Mouse (Mus musculus) kidney, adult 2 months (tissue): ENCODE results near the gene S100g. TPM values are rescaled to one million over a fixed set of nuclear protein-coding genes. Genes with fewer than 3 reads are reported as not detected.

Source experiments
- DNase-seq: peaks from one replicate; pipeline ENCODE4 v3.0.0; 2021
- H3K27ac ChIP-seq: fragments of 200-500 bp; 2 replicates; pipeline ENCODE4 v1.5.1; 2012; ENCODE audit warnings: low read depth, low read length, control low read depth, inconsistent platforms; ENCODE audit not compliant: insufficient read depth
- H3K27me3 ChIP-seq: fragments of 200-500 bp; replicated peaks from 2 replicates; pipeline ENCODE4 v1.6.1; 2012; ENCODE audit warnings: mild to moderate bottlenecking, moderate library complexity, low read length, inconsistent platforms; ENCODE audit not compliant: control insufficient read depth, insufficient read depth
- H3K36me3 ChIP-seq: fragments of 200-500 bp; 2 replicates; pipeline ENCODE4 v1.6.1; 2012; ENCODE audit warnings: mild to moderate bottlenecking, moderate library complexity, low read length, inconsistent platforms; ENCODE audit not compliant: control insufficient read depth, insufficient read depth
- H3K4me1 ChIP-seq: fragments of 200-500 bp; 2 replicates; pipeline ENCODE4 v1.6.1; 2011; ENCODE audit warnings: low read length; ENCODE audit not compliant: control insufficient read depth, insufficient read depth
- H3K4me3 ChIP-seq: fragments of 200-500 bp; 2 replicates; pipeline ENCODE4 v1.5.1; 2011; ENCODE audit warnings: mild to moderate bottlenecking, low read depth, low read length, control low read depth; ENCODE audit not compliant: insufficient read depth
- CTCF ChIP-seq: fragments of 200-500 bp; conservative IDR thresholded peaks from 2 replicates; pipeline ENCODE4 v1.5.1; 2011; ENCODE audit warnings: low read depth, mild to moderate bottlenecking, control low read depth, low read length, moderate library complexity, mixed read lengths; ENCODE audit not compliant: insufficient read depth, insufficient read length
- POLR2A ChIP-seq: fragments of 200-500 bp; IDR thresholded peaks from one replicate; pipeline ENCODE4 v1.6.1; 2011; ENCODE audit warnings: low read depth, low read length, control low read depth
- WGBS: fragments of 180-500 bp; shearing (Covaris S2); methylation state at CpG from one replicate; pipeline ENCODE4 v1.1.7; 2018; 5-methylcytosine and 5-hydroxymethylcytosine counted together
- polyA plus RNA-seq: library from polyadenylated mRNA; depleted of rRNA; stranded (reverse); fragments of >200 nt; gene quantifications from 2 replicates; pipeline ENCODE4 v1.2.3, GENCODE M21; 2012; rRNA removed

Gene S100g
- polyA plus RNA-seq: 399 and 544 TPM in 2 replicates

DNA sequence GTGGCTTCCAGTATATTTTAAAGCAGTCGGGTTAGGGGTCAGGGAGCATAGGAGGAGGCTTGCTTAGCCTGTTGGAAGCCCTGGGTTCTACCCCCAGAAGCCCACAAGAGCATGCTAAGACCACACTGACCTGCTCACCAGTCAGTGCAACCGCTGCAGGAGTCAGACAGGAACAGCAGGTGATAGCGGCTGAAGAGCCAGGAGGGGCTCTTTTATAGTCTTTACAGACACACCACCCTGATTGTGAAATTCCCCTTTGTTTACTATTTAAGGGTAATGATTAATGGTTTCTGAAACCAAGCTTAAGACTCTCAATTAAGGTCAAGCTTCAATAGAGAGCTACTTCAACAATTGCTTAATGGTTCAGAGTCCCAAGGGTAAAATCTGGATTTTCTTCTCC, at the start of gene S100g:
Gene S100g (minus strand): TSS at position 217 of the 400 bp plus-strand sequence.
- peak; percentile 37 for DNase-seq
- Histone ChIP-seq H3K4me3 (no peak within 1 kb of the TSS), H3K27ac (peak within 1 kb of the TSS; percentile 68), H3K36me3 (no peaks in the 10 kb centered on the region), H3K27me3 (no peaks in the 10 kb centered on the region), H3K4me1 (peaks cover 4% of the 10 kb centered on the region; the same call in 1 of the 2 replicates)
- 27% methylated on average over 3 of the region's 3 CpGs for WGBS
- TF ChIP-seq POLR2A: no peak
- no peak for TF ChIP-seq CTCF

DNA sequence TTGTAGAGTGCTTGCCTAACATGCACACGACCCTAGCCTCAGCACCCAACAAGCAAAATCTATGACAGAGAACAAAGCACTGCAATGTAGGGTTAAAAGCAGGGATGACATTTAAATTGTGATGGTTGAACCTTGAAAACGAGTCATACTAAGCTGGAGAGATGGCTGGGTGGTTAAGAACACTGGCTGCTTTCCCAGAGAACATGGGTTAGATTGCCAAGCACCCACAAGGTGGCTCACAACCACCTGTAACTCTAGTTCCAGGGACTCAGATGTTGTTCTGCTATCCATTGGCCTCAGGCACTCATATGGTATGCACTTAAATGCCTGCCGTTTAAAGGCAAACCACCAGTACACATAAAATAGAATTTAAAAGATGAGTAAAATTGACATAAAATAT, 27.7 kb upstream of the S100g start:
- TF ChIP-seq CTCF (no peak), POLR2A (no peak)
- Histone ChIP-seq H3K27me3 (no peaks in the 10 kb centered on the region), H3K4me3 (no peak overlapping the region), H3K4me1 (no peaks in the 10 kb centered on the region), H3K27ac (no peak overlapping the region), H3K36me3 (no peaks in the 10 kb centered on the region)
- DNase-seq: peak; percentile 10
- WGBS: 63% methylated on average over 3 of the region's 3 CpGs

- TF ChIP-seq POLR2A (no peak), CTCF (no peak)
- H3K4me3 ChIP-seq: no peak overlapping the region
- H3K27ac ChIP-seq: no peak overlapping the region
- no peak for DNase-seq
- H3K4me1 ChIP-seq: no peaks in the 10 kb centered on the region
- no peaks in the 10 kb centered on the region for H3K27me3 ChIP-seq
- no peaks in the 10 kb centered on the region for H3K36me3 ChIP-seq
- WGBS: 79% methylated on average over 4 of the region's 4 CpGs
Observed at GRCm38 (mm10) chrX:162991396-162991795, 27.0 kb upstream of the S100g start.

DNA sequence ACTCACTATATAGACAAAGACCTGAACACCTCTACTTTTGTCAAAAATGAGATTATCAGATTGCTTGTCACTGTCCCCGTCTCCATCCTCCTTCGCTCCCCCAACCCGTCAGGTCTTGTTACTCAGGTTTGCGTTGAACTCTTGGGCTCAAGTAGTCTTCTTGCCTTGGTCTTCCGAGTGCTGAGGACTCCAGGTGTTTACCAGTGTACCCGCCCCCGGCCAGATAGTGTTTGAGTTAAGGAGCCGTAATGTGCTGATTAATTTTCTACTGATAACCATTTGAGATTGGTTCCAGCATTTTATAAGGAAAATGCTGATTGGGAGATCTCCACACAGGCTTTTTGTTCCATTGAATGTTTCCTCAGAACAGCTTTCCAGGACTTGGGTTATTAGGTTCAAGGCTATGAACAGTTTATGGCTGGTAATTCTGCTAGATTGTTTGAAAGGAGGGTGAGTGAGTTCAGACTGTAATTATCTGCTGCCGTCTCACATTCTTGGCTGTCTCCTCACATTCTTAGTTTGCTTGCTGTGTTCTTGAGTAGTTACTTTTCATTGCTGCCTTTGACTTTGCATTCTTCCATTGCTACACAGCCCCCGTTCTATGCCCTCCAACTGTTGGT, 22.6 kb upstream of the S100g start:
- WGBS: 87% methylated on average over 10 of the region's 10 CpGs
- peak; percentile 1 for DNase-seq
- H3K4me1 ChIP-seq: no peaks in the 10 kb centered on the region
- H3K27ac ChIP-seq: peak overlapping the region; percentile 66; the same call in 1 of the 2 replicates
- TF ChIP-seq POLR2A (no peak), CTCF (no peak)
- H3K27me3 ChIP-seq: no peaks in the 10 kb centered on the region
- H3K4me3 ChIP-seq: no peak overlapping the region
- H3K36me3 ChIP-seq: no peaks in the 10 kb centered on the region

DNA sequence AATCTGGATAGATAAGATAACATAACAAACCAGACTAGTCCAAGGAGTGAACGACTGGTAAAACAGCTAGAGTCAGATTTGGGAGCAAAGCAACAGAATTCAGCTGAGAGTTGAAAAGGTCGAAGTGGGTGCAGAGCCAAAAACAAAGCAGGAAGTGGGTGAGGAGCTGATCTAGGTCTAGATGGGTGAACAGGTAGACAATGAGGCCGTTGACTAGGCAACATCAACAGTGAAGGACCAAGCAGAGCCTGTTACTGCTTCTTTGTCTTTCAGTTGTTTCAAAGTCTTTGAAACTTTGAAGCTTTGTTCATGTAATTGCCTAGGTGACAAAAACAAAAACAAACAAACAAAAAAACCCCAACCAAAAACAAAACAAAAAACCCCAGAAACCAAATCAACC, 11.8 kb upstream of the S100g start:
- H3K27me3 ChIP-seq: no peaks in the 10 kb centered on the region
- no peaks in the 10 kb centered on the region for H3K36me3 ChIP-seq
- no peak for DNase-seq
- TF ChIP-seq POLR2A (no peak), CTCF (no peak)
- H3K27ac ChIP-seq: no peak overlapping the region
- 86% methylated on average over 3 of the region's 3 CpGs for WGBS
- H3K4me1 ChIP-seq: no peaks in the 10 kb centered on the region
- H3K4me3 ChIP-seq: no peak overlapping the region

DNA sequence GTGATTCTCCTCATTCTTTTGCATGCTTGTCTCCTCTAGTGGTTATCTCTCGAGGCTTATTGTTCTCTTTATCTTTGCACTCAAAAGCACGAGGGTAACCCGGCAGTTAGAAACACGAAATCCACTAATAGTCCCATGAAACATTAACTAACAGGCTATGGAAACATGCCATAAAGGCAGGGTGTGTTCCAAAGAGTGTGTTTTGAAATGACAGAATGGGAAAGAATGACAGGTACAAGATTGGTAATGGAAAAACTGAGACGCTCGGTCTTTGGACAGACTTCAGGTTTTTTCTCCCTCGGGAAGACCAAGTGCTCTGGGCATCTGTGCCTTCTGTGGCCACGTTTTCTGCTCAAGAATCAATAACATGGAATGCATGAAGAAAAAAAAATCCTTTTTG, 3.1 kb upstream of the S100g start:
- peaks cover 4% of the 10 kb centered on the region; the same call in 1 of the 2 replicates for H3K4me1 ChIP-seq
- H3K27ac ChIP-seq: peak overlapping the region; percentile 9; the same call in 1 of the 2 replicates
- DNase-seq: peak; percentile 66
- H3K36me3 ChIP-seq: no peaks in the 10 kb centered on the region
- H3K27me3 ChIP-seq: no peaks in the 10 kb centered on the region
- 35% methylated on average over 8 of the region's 8 CpGs for WGBS
- TF ChIP-seq POLR2A: no peak
- TF ChIP-seq CTCF: no peak
- no peak overlapping the region for H3K4me3 ChIP-seq

- peaks cover 4% of the 10 kb centered on the region; the same call in 1 of the 2 replicates for H3K4me1 ChIP-seq
- DNase-seq: peak; percentile 23
- no peaks in the 10 kb centered on the region for H3K36me3 ChIP-seq
- no peaks in the 10 kb centered on the region for H3K27me3 ChIP-seq
- H3K4me3 ChIP-seq: no peak overlapping the region
- TF ChIP-seq POLR2A (no peak), CTCF (no peak)
- H3K27ac ChIP-seq: peak overlapping the region; percentile 68; the same call in 1 of the 2 replicates
- 26% methylated on average over 3 of the region's 4 CpGs for WGBS
Observed at GRCm38 (mm10) chrX:162963840-162964239, 559 bp downstream of the S100g start.
